Mouse (Mus musculus) erythroid progenitor cell, adult 5-6 weeks (primary cell): Measurements from ENCODE around the gene Slc15a1. TPM values are rescaled to one million over a fixed set of nuclear protein-coding genes. Genes with fewer than 3 reads are reported as not detected.
"Not testable (repeated sequence)": the region's sequence is repeated elsewhere in the genome, so short reads cannot be mapped to it uniquely, and the experiment has no call there.

Experiments used
- ATAC-seq: replicated peaks from 2 replicates; pipeline ENCODE4 v1.8.0; 2016; ENCODE audit warnings: moderate number of reproducible peaks, mild to moderate bottlenecking, moderate TSS enrichment, inconsistent platforms; ENCODE audit not compliant: poor library complexity, low FRiP score, severe bottlenecking
- total RNA-seq, 2 experiments: library from RNA; stranded (forward) in 1 of 2; stranded (reverse) in 1 of 2; fragments of 150-400 nt in 1 of 2; fragments of 186-747, 209-891 nt in 1 of 2; gene quantifications; 2 replicates each; pipeline versions ENCODE4 v1.2.3 to v1.2.4; 2015 to 2017; ENCODE audit warnings: low replicate concordance in 2 of 2

The Slc15a1 gene
- total RNA-seq, 2 experiments from 2014 or later: not detected

- ATAC-seq: peak; percentile 88
These were observed 82.2 kb downstream of the Slc15a1 start for GRCm38 (mm10) chr14:121422664-121423340.

DNA sequence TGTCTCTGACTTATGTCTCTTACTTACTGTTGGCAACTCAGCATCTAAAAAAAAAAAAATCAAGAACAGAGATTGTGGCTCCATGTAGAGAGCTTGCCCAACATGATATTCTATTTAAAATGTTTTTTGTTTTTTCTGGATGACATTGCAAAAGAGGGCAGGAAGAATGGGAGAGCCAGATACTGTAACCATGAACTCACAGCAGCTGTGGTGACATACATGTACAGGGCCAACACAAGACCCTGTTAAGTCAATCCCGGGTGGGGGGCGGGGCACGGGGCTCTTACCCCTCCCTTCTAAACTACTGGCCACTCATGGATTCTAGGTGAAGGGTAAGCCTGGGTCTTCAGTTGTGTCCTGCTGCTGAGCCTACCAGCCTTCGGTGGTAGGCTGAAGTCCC lies 83.1 kb downstream of the Slc15a1 start:
- no peak for ATAC-seq

- no peak for ATAC-seq
These were observed 87.5 kb downstream of the Slc15a1 start for GRCm38 (mm10) chr14:121417594-121417993.

- no peak for ATAC-seq
These were observed 88.3 kb downstream of the Slc15a1 start for GRCm38 (mm10) chr14:121416626-121417319.

DNA sequence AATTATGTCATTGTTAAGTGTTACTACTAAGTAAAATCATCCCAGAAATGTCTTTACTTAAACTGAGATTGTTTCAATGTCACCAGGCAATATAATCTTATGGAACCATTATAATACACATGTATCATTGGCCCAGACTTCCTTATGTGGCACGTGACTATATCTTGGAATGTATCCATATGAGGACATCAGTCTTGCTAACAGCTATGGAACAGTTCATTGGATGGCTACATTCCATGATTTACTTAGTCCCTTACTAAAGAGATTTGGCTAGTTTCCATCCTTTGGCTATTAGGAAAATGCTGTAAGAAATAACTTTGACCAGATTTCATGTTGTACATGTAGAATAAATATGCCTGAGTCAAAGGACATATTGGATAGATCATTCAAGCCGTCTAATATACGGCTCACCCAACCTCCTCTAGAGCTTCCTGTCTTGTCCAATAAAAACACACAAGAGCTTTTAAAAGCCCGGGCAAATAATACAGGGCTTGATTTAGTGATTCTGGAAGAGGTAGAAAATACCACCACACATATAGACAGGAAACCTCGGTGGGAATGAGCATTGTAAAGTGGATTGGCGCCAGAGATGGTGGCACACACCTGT lies 90.3 kb downstream of the Slc15a1 start:
- ATAC-seq: no peak

DNA sequence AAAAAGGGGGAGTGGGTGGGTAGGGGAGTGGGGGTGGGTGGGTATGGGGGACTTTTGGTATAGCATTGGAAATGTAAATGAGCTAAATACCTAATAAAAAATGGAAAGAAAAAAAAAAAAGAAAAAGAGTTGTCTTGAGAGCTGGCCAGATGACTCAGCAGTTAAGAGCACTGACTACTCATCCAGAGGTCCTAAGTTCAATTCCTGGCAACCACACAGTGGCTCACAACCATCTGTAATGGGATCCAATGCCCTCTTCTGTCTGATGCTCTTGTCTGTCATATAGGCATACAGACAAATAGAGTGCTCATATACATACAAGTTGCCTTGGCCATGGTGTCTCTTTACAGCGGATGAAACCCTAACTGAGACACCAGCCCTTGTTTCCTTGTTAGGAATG lies 91.3 kb downstream of the Slc15a1 start:
- not testable (repeated sequence) for ATAC-seq

Other genes starting within 250 kb of the Slc15a1 start
- 99.5 and 101 TPM in 2 replicates for gene Stk24, start 125.2 kb downstream of the Slc15a1 start, total RNA-seq (2015; ENCODE audit: low replicate concordance)
- 62.0 and 77.4 TPM in 2 replicates for gene Stk24, start 125.2 kb downstream of the Slc15a1 start, total RNA-seq (2017; ENCODE audit: low replicate concordance)